Mouse (Mus musculus): Measurements from ENCODE around the gene Sept1.
"Not testable (repeated sequence)": the region's sequence is repeated elsewhere in the genome, so short reads cannot be mapped to it uniquely, and the experiment has no call there.

Gene Sept1

GRCm38 (mm10) chr7:127253821-127254769, 21.2 kb upstream of the Sept1 start:
- DNase-seq = peak; percentile 98 to 99

DNA sequence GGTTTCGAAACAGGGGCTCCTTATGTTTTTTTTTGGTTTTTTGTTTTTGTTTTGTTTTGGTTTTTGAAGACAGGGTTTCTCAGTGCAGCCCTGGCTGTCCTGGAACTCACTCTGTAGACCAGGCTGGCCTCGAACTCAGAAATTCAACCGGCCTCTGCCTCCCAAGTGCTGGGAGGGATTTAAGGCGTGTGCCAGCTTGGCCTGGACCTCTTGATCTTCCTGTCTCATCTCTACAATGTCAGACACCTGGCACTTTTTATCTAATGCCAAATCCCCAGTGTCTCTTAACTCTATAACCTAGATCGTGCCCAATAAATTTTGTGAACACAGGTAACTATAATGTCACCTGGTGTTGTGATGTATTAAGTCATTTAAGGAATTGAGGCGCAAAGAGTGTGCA, 20.4 kb upstream of the Sept1 start:
- DNase-seq = peak in 1 of 2 experiments; percentile 47

DNA sequence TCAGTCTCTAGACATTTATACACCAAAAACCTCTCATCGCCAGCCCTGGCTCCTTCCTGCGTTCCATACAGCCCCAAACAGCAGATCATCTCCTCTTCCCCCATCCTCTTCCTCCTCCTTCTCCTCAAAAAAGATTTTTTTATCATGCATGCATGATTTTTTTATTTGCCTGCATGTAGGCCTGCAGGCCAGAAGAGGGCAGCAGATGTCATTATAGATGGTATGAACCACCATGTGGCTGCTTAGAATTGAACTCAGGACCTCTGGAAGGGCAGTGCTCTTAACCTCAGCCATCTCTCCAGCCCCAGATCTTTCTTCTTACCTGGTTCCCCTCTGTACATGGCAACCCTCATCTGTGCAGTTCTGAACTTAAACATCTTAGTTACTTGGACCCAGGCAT, 19.5 kb upstream of the Sept1 start:
- DNase-seq = peak; percentile 38 to 54

DNA sequence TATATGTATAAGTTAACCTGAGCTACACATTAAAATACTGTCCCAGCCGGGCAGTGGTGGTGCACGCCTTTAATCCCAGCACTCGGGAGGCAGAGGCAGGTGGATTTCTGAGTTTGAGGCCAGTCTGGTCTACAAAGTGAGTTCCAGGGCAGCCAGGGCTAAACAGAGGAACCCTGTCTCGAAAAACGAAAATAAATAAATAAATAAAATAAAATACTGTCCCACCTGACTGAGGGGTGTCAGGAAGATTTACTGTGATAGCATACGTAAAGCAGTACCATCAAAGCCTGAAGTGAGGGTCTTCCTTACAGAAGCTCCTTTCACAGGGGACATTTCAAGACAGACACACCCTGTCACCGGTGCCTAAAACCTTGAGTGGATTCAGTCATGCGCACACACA, 17.6 kb upstream of the Sept1 start:
- DNase-seq = not testable (repeated sequence)

- DNase-seq = peak; percentile 57 to 75
Measured at GRCm38 (mm10) chr7:127244658-127245510, 12.0 kb upstream of the Sept1 start.

- DNase-seq = peak; percentile 99
Measured at GRCm38 (mm10) chr7:127243870-127244657, 11.1 kb upstream of the Sept1 start, which contains the start of gene Zfp771. TSS of gene Zfp771 (plus strand) at chr7:127244274.

GRCm38 (mm10) chr7:127243361-127243867, 10.5 kb upstream of the Sept1 start:
- peak; percentile 36 to 53 for DNase-seq

DNA sequence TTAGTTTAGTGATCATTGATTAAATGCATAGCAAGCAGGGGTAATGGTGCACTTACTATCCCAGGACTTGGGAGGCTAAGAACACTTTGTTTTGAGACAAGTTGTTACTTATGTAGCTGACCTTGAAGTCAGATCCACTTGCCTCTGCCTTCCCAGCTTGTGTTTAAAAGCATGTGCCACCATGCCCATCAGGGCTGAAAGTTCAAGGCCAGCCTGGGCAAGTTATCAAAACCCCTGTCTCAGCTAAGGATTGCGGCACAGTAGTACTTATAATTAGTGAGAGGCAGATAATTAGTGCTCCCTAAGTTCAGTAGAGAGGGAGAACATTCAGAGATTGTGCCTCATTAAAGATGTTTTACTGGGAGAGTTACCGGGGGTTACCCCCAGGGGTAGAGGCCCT, 1.8 kb upstream of the Sept1 start:
- DNase-seq = no peak

DNA sequence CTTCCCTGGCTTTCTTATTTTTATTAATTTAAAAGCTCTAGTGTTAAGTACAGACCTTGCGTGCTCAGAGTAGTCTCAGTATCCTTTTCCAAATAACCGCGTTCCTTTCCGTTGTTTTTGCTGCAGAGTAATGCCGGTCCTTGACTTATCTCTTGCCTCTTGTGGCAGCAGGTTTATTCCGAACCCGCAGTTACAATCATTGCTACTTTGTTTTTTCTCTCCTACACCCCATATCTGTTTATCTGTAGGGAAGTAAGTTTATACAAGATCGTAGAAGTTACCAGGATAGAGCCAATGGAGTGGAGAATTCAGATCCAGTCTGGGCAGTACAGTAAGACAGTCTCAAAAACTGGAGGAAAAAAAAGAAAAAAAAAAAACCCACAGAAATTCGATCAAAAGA, 835 bp upstream of the Sept1 start:
- DNase-seq = no peak

GRCm38 (mm10) chr7:127233368-127233749, 429 bp upstream of the Sept1 start:
- DNase-seq = peak in 1 of 2 experiments; percentile 65

DNA sequence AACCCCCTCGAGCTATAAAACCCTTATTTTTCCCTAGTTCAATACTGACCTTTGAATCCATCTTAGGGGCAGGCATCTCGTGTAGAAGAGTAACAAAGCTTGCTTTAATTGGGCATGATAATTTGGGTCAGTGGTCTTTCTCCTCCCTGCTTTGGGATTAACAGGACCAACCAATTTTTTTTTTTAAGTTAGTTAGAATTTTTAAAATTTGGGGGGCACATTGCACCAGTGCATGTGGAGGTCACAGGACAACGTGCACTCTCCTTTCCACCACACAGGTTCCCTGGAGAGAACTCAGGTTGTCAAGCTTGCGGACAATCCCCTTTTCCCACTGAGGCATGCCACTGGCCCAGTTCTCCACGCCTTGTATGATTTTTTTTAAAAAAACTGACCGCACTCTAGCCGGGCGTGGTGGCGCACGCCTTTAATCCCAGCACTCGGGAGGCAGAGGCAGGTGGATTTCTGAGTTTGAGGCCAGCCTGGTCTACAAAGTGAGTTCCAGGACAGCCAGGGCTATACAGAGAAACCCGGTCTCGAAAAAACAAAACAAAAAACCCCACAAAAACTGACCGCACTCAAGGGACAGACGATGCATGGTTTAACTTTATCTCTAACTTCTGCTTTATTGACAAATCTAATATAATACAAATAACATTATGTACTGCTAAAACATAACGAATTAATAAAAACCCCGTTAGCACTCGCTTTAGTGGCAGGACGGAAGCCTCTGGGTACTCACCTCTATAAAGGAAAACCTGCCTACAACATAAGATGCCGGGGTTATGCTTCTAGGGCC, 906 bp downstream of the Sept1 start:
- peak in 1 of 2 experiments; percentile 18 for DNase-seq

- no peak for DNase-seq
Measured at GRCm38 (mm10) chr7:127231376-127231775, 1.6 kb downstream of the Sept1 start.

GRCm38 (mm10) chr7:127228615-127229303, 4.2 kb downstream of the Sept1 start:
- DNase-seq = peak; percentile 92 to 94

- DNase-seq = no peak
Measured at GRCm38 (mm10) chr7:127225147-127225995, 7.6 kb downstream of the Sept1 start.

DNA sequence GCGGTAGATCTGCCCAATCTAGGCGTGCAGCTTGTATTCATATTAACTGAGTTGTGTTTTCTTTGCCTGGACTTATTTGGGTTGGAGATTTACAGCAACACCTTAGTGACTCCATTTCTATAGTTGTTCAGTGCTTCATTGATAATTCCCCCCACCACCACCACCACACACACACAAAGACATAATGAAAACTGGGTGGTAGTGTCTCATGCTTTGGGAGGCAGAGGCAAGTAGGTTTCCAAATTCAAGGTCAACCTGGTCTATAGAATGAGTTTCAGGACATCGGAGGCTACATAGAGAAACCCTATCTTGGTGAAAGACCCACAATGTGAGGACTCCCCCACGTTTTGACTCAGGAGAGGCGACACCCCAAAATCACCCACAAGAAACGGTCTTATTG, 8.3 kb downstream of the Sept1 start:
- no peak for DNase-seq

- DNase-seq = no peak
Measured at GRCm38 (mm10) chr7:127223515-127224478, 9.1 kb downstream of the Sept1 start.

GRCm38 (mm10) chr7:127223106-127223505, 9.8 kb downstream of the Sept1 start:
- DNase-seq = no peak

DNA sequence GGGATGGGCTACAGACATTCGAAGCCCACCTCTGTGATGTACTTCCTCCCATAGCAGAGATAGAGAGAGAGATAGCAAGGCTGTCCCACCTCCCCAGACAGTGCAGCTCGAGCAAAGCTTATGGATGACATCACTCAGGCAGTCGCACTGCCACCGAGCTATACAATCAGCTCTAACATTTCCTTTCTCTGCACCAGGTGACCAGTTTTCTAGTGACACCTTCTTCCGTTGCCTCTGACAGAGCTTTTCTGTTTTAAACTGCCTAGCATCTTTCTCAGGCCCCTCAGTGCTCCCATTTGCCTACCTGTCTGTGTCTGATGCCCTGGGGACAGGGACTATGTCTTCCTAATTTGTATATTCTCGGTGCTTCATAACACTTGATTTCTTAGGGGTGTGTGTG, 12.5 kb downstream of the Sept1 start:
- no peak for DNase-seq

GRCm38 (mm10) chr7:127218670-127219069, 14.3 kb downstream of the Sept1 start:
- no peak for DNase-seq
